Mouse (Mus musculus): ENCODE results near the gene Eya4.

DNA sequence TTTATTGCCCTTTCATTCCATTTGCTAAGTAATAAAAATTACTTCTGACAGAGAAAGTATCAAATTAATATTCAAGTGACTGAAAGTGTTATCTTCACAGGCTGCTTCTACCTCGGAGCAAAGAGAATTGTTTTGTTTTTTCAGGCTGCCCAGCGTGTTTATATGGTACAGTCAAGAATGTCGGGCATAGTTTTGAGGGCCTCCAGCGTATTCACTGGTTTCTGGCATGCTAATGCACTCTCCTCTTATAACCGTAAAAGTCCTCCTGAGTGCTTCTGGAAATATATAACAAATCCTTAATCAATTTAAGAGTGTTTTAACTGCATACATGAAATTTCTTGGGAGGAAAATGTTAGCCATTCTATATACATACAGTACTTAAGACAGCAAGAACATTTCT, 17.8 kb downstream of the Eya4 start:
- TF ChIP-seq CTCF (IDR thresholded peaks at IDR 0.05; ENCODE audit: low read depth, low read length) (no peak), POLR2A (IDR thresholded peaks at IDR 0.05; ENCODE audit: borderline replicate concordance, low read depth, low read length) (no peak)
